Mouse (Mus musculus) right cerebral cortex, postnatal 36 days (tissue): ENCODE data around the gene Lrp6.

Experiments used
- DNase-seq, 2 experiments: peaks; one replicate each; pipeline ENCODE4 v3.0.0; 2022; ENCODE audit warnings: low spot score in 2 of 2, mixed read lengths in 1 of 2

The Lrp6 gene

GRCm38 (mm10) chr6:134566818-134567485 is at the start of gene Lrp6:
TSS of gene Lrp6 (minus strand) at chr6:134566965.
- peak; percentile 45 to 65 for DNase-seq

- peak; percentile 69 to 76 for DNase-seq
These were observed 48.2 kb upstream of the Lrp6 start for GRCm38 (mm10) chr6:134614723-134615648.

- no peak for DNase-seq
These were observed 47.6 kb upstream of the Lrp6 start for GRCm38 (mm10) chr6:134614322-134614721.

GRCm38 (mm10) chr6:134611896-134612295 is 45.1 kb upstream of the Lrp6 start:
- DNase-seq: no peak

GRCm38 (mm10) chr6:134610380-134610779 is 43.6 kb upstream of the Lrp6 start:
- no peak for DNase-seq

- DNase-seq: no peak
These were observed 40.4 kb upstream of the Lrp6 start for GRCm38 (mm10) chr6:134606949-134607746.

GRCm38 (mm10) chr6:134606540-134606939 is 39.8 kb upstream of the Lrp6 start:
- no peak for DNase-seq

GRCm38 (mm10) chr6:134605196-134605595 is 38.4 kb upstream of the Lrp6 start:
- DNase-seq: no peak

GRCm38 (mm10) chr6:134602371-134603003 is 35.7 kb upstream of the Lrp6 start:
- DNase-seq: no peak

GRCm38 (mm10) chr6:134601766-134602165 is 35.0 kb upstream of the Lrp6 start:
- no peak for DNase-seq

GRCm38 (mm10) chr6:134601130-134601529 is 34.4 kb upstream of the Lrp6 start:
- DNase-seq: no peak

- DNase-seq: no peak
These were observed 32.5 kb upstream of the Lrp6 start for GRCm38 (mm10) chr6:134599239-134599638.

GRCm38 (mm10) chr6:134597651-134598229 is 31.0 kb upstream of the Lrp6 start:
- DNase-seq: no peak

- DNase-seq: no peak
These were observed 28.0 kb upstream of the Lrp6 start for GRCm38 (mm10) chr6:134594569-134595442.

GRCm38 (mm10) chr6:134591614-134592013 is 24.8 kb upstream of the Lrp6 start:
- DNase-seq: no peak

- DNase-seq: no peak
These were observed 19.5 kb upstream of the Lrp6 start for GRCm38 (mm10) chr6:134586241-134586640.

GRCm38 (mm10) chr6:134584616-134585015 is 17.9 kb upstream of the Lrp6 start:
- no peak for DNase-seq

GRCm38 (mm10) chr6:134582110-134582509 is 15.3 kb upstream of the Lrp6 start:
- DNase-seq: no peak

- DNase-seq: no peak
These were observed 12.7 kb upstream of the Lrp6 start for GRCm38 (mm10) chr6:134579506-134579905.

- no peak for DNase-seq
These were observed 11.3 kb upstream of the Lrp6 start for GRCm38 (mm10) chr6:134578039-134578438.
